Mouse (Mus musculus) forebrain, embryonic 15.5 days (tissue): Measurements from ENCODE around the gene Gast. TPM values are rescaled to one million over a fixed set of nuclear protein-coding genes. Genes with fewer than 3 reads are reported as not detected.
"Not testable (repeated sequence)": the region's sequence is repeated elsewhere in the genome, so short reads cannot be mapped to it uniquely, and the experiment has no call there.

Experiments used
- ATAC-seq: fragments of 200-750 bp; cut with Nextera tagmentation; replicated peaks from 2 replicates; pipeline ENCODE4 v1.8.0; 2017; ENCODE audit warnings: mild to moderate bottlenecking, moderate TSS enrichment, moderate library complexity
- H3K27ac ChIP-seq: fragments of 300-500 bp; sonication (generic); replicated peaks from 2 replicates; pipeline ENCODE4 v1.5.1; 2015; ENCODE audit warnings: mild to moderate bottlenecking, inconsistent platforms
- H3K27me3 ChIP-seq: fragments of 300-500 bp; sonication (generic); 2 replicates; pipeline ENCODE4 v1.6.1; 2015; ENCODE audit warnings: inconsistent platforms
- H3K36me3 ChIP-seq: fragments of 300-500 bp; sonication (generic); 2 replicates; pipeline ENCODE4 v1.6.1; 2015; ENCODE audit warnings: mild to moderate bottlenecking, inconsistent platforms
- H3K4me1 ChIP-seq: fragments of 300-500 bp; sonication (generic); 2 replicates; pipeline ENCODE4 v1.6.1; 2015; ENCODE audit warnings: inconsistent platforms
- H3K4me2 ChIP-seq: fragments of 300-500 bp; sonication (generic); replicated peaks from 2 replicates; pipeline ENCODE4 v1.6.1; 2015; ENCODE audit warnings: mild to moderate bottlenecking, inconsistent platforms
- H3K4me3 ChIP-seq: fragments of 300-500 bp; sonication (generic); 2 replicates; pipeline ENCODE4 v1.5.1; 2015; ENCODE audit warnings: mild to moderate bottlenecking, inconsistent platforms
- H3K9ac ChIP-seq: fragments of 300-500 bp; sonication (generic); replicated peaks from 2 replicates; pipeline ENCODE4 v1.6.1; 2015; ENCODE audit warnings: mild to moderate bottlenecking, inconsistent platforms
- H3K9me3 ChIP-seq: fragments of 300-500 bp; sonication (generic); 2 replicates; pipeline ENCODE4 v1.6.1; 2016; ENCODE audit warnings: inconsistent platforms
- WGBS: fragments of 180-500 bp; shearing (Covaris S2); methylation state at CpG from one replicate; pipeline ENCODE4 v1.1.7; 2015; ENCODE audit warnings: mixed read lengths; 5-methylcytosine and 5-hydroxymethylcytosine counted together
- polyA plus RNA-seq: library from polyadenylated mRNA; unstranded; fragments of >200 nt; fragmentation: Nextera tagmentation; extraction: Ambion mirVana; gene quantifications from 2 replicates; pipeline ENCODE4 v1.2.1, GENCODE M21; 2015

Gene Gast
- polyA plus RNA-seq, 1 experiment from 2014 or later = 0.57 TPM

GRCm38 (mm10) chr11:100352076-100352857 is 18.1 kb downstream of the Gast start:
- no peaks in the 10 kb centered on the region; the same call in 1 of the 2 replicates for H3K27me3 ChIP-seq
- no peak for ATAC-seq
- no peaks in the 10 kb centered on the region; the same call in 1 of the 2 replicates for H3K36me3 ChIP-seq
- no peak overlapping the region for H3K4me3 ChIP-seq
- 44% methylated on average over 10 of the region's 10 CpGs for WGBS
- peaks cover 16% of the 10 kb centered on the region for H3K4me1 ChIP-seq
- 0 out of 2 replicates have a peak overlapping the region, but pooled peaks have one; percentile 8 for H3K27ac ChIP-seq
- no peak overlapping the region for H3K9ac ChIP-seq
- H3K4me2 ChIP-seq = no peak overlapping the region
- no peaks in the 10 kb centered on the region for H3K9me3 ChIP-seq

- H3K9ac ChIP-seq = peak overlapping the region; percentile 65
- peak overlapping the region; percentile 76 for H3K4me3 ChIP-seq
- peak overlapping the region; percentile 58 for H3K27ac ChIP-seq
- peak; percentile 59 for ATAC-seq
- WGBS = under 1% methylated on average over 51 of the region's 54 CpGs
- peaks cover 16% of the 10 kb centered on the region for H3K4me1 ChIP-seq
- H3K36me3 ChIP-seq = no peaks in the 10 kb centered on the region
- H3K27me3 ChIP-seq = peaks cover 3% of the 10 kb centered on the region; the same call in 1 of the 2 replicates
- H3K4me2 ChIP-seq = peak overlapping the region; percentile 92
- H3K9me3 ChIP-seq = no peaks in the 10 kb centered on the region
Observed at GRCm38 (mm10) chr11:100355151-100355951, 21.1 kb downstream of the Gast start.

- Histone ChIP-seq H3K4me1 (peaks cover 16% of the 10 kb centered on the region), H3K4me3 (peak within 1 kb of the TSS; percentile 76), H3K36me3 (no peaks in the 10 kb centered on the region), H3K9me3 (no peaks in the 10 kb centered on the region), H3K4me2 (peak within 1 kb of the TSS; percentile 92), H3K27me3 (peaks cover 5% of the 10 kb centered on the region; the same call in 1 of the 2 replicates), H3K9ac (peak within 1 kb of the TSS; percentile 65), H3K27ac (peak within 1 kb of the TSS; percentile 58)
- peak; percentile 78 for ATAC-seq
- WGBS = under 1% methylated on average over 49 of the region's 49 CpGs
Observed at GRCm38 (mm10) chr11:100355972-100356818, 22.0 kb downstream of the Gast start, which contains the start of gene Hap1. Hap1 (minus strand) TSS chr11:100356128.

- H3K27ac ChIP-seq = 0 out of 2 replicates have a peak overlapping the region, but pooled peaks have one; percentile 58
- peak overlapping the region; percentile 92 for H3K4me2 ChIP-seq
- no peak for ATAC-seq
- H3K9me3 ChIP-seq = no peaks in the 10 kb centered on the region
- 14% methylated on average over 9 of the region's 9 CpGs for WGBS
- peak overlapping the region; percentile 65; the same call in 1 of the 2 replicates for H3K9ac ChIP-seq
- no peaks in the 10 kb centered on the region for H3K36me3 ChIP-seq
- H3K4me1 ChIP-seq = peaks cover 16% of the 10 kb centered on the region
- H3K4me3 ChIP-seq = peak overlapping the region; percentile 76
- peaks cover 5% of the 10 kb centered on the region; the same call in 1 of the 2 replicates for H3K27me3 ChIP-seq
Observed at GRCm38 (mm10) chr11:100356819-100357211, 22.6 kb downstream of the Gast start.

- no peaks in the 10 kb centered on the region for H3K36me3 ChIP-seq
- 48% methylated on average over 5 of the region's 5 CpGs for WGBS
- no peak overlapping the region for H3K4me2 ChIP-seq
Observed at GRCm38 (mm10) chr11:100357408-100357807, 23.2 kb downstream of the Gast start.

GRCm38 (mm10) chr11:100360175-100360574 is 26.0 kb downstream of the Gast start:
- no peaks in the 10 kb centered on the region for H3K36me3 ChIP-seq
- 77% methylated on average over 6 of the region's 6 CpGs for WGBS
- H3K27ac ChIP-seq = no peak overlapping the region
- H3K4me3 ChIP-seq = no peak overlapping the region
- ATAC-seq = no peak
- H3K9me3 ChIP-seq = no peaks in the 10 kb centered on the region
- H3K4me2 ChIP-seq = no peak overlapping the region
- H3K4me1 ChIP-seq = peaks cover 12% of the 10 kb centered on the region
- no peak overlapping the region for H3K9ac ChIP-seq
- H3K27me3 ChIP-seq = peaks cover 5% of the 10 kb centered on the region; the same call in 1 of the 2 replicates

More at GRCm38 (mm10) chr11:100357408-100357807, 23.2 kb downstream of the Gast start:
- Histone ChIP-seq H3K4me3 (no peak overlapping the region), H3K9ac (no peak overlapping the region), H3K27me3 (peaks cover 5% of the 10 kb centered on the region; the same call in 1 of the 2 replicates), H3K27ac (no peak overlapping the region), H3K4me1 (peaks cover 13% of the 10 kb centered on the region), H3K9me3 (no peaks in the 10 kb centered on the region)
- ATAC-seq = no peak

- H3K27me3 ChIP-seq, H3K9ac ChIP-seq, ATAC-seq, H3K36me3 ChIP-seq, H3K4me2 ChIP-seq, H3K27ac ChIP-seq, H3K9me3 ChIP-seq, H3K4me3 ChIP-seq: not testable (repeated sequence)
- WGBS = no CpG with 5 or more reads among the region's 13 CpGs
- peaks cover 12% of the 10 kb centered on the region for H3K4me1 ChIP-seq
Observed at GRCm38 (mm10) chr11:100361059-100361458, 26.9 kb downstream of the Gast start.

- H3K9ac ChIP-seq = no peak overlapping the region
- no peak overlapping the region for H3K27ac ChIP-seq
- H3K4me2 ChIP-seq = no peak overlapping the region
- peak; percentile 59 for ATAC-seq
- H3K36me3 ChIP-seq = no peaks in the 10 kb centered on the region
- 11% methylated on average over 8 of the region's 8 CpGs for WGBS
- no peaks in the 10 kb centered on the region for H3K9me3 ChIP-seq
- peaks cover 5% of the 10 kb centered on the region; the same call in 1 of the 2 replicates for H3K27me3 ChIP-seq
- H3K4me1 ChIP-seq = peaks cover 5% of the 10 kb centered on the region; the same call in 1 of the 2 replicates
- no peak overlapping the region for H3K4me3 ChIP-seq
Observed at GRCm38 (mm10) chr11:100362209-100362978, 28.2 kb downstream of the Gast start.

GRCm38 (mm10) chr11:100362979-100363562 is 28.9 kb downstream of the Gast start:
- H3K27ac ChIP-seq = no peak overlapping the region
- H3K4me1 ChIP-seq = peaks cover 5% of the 10 kb centered on the region; the same call in 1 of the 2 replicates
- H3K27me3 ChIP-seq = peaks cover 5% of the 10 kb centered on the region; the same call in 1 of the 2 replicates
- no peak overlapping the region for H3K9ac ChIP-seq
- H3K9me3 ChIP-seq = no peaks in the 10 kb centered on the region
- no peak overlapping the region for H3K4me3 ChIP-seq
- peak; percentile 55; the same call in 1 of the 2 replicates for ATAC-seq
- WGBS = 17% methylated on average over 12 of the region's 12 CpGs
- no peak overlapping the region for H3K4me2 ChIP-seq
- H3K36me3 ChIP-seq = no peaks in the 10 kb centered on the region

- WGBS = 85% methylated on average over 7 of the region's 7 CpGs
- Histone ChIP-seq H3K36me3 (peaks cover 9% of the 10 kb centered on the region), H3K9me3 (no peaks in the 10 kb centered on the region), H3K27me3 (no peaks in the 10 kb centered on the region), H3K4me1 (no peaks in the 10 kb centered on the region), H3K27ac (no peak overlapping the region), H3K9ac (no peak overlapping the region), H3K4me2 (no peak overlapping the region), H3K4me3 (no peak overlapping the region)
- ATAC-seq = no peak
Observed at GRCm38 (mm10) chr11:100369145-100369544, 34.9 kb downstream of the Gast start.
